Mouse (Mus musculus) liver, adult 2 months (tissue): ENCODE data around the gene Cdkn2aipnl.

Experiments used
- CTCF ChIP-seq: fragments of 200-500 bp; IDR thresholded peaks from 2 replicates; pipeline ENCODE4 v1.5.1; 2011; ENCODE audit warnings: low read depth, low read length, control low read depth
- POLR2A ChIP-seq: fragments of 200-500 bp; IDR thresholded peaks from 2 replicates; pipeline ENCODE4 v1.6.1; 2011; ENCODE audit warnings: low read length, control low read depth; ENCODE audit not compliant: insufficient read depth; ENCODE audit errors: extremely low read depth

- TF ChIP-seq CTCF (no peak), POLR2A (no peak)
These were observed 21.3 kb upstream of the Cdkn2aipnl start for GRCm38 (mm10) chr11:51946144-51946543.
